Mouse (Mus musculus) MEL-GATA-1-ER (cell line): ENCODE results near the gene Reg4.

ENCODE experiments used
- DNase-seq: peaks from one replicate; pipeline ENCODE4 v3.0.0-alpha.2; 2012; ENCODE audit warnings: low read depth; ENCODE audit errors: extremely low read depth

The Reg4 gene

GRCm38 (mm10) chr3:98236266-98236665 is 14.3 kb downstream of the Reg4 start:
- no peak for DNase-seq

GRCm38 (mm10) chr3:98237240-98237639 is 15.3 kb downstream of the Reg4 start:
- no peak for DNase-seq

GRCm38 (mm10) chr3:98238150-98238549 is 16.2 kb downstream of the Reg4 start:
- DNase-seq = no peak

DNA sequence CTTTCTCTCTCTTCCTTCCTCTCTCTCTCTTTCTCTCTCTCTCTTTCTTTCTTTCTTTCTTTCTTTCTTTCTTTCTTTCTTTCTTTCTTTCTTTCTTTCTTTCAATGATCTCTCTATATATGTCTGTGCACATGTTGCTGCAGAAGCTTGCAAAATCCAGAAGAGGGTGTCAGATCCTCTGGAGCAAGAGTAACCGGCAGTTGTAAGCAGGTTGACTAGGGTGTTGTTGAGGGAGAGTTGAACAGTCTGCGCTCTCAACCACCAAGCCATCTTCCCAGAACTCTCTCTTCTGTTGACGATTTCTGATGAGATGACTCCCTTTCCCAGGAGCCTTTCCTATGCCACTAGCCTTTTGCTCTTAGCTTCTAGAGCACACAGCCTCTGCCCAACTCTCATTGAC is 20.1 kb downstream of the Reg4 start:
- no peak for DNase-seq

DNA sequence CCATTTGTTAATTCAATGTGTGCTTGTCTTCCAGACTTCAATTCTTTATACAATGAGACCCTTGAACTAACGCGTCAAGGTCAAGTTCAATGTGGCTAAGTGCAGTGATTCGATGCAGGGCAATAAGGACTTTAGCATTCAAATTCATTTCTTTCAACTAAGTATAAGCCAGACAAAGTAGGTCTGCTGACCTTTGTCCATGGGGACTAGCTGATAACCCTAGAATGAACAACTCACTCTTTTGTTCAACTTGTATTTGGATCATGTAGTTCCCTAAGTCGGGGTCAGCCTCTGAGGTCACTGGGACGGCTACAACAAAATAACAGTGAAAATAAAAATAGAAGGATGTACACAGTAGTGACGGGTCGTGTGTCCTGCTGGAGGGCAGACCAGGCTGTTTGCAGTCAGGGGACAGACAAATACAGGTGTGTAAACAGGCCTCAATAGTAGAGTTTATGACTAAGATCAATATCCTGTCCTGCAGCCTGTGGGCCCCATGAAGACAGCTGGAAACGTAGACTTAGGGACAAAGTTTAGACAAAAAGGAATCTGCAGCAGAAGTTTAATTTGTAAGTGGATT is 20.6 kb downstream of the Reg4 start:
- no peak for DNase-seq

DNA sequence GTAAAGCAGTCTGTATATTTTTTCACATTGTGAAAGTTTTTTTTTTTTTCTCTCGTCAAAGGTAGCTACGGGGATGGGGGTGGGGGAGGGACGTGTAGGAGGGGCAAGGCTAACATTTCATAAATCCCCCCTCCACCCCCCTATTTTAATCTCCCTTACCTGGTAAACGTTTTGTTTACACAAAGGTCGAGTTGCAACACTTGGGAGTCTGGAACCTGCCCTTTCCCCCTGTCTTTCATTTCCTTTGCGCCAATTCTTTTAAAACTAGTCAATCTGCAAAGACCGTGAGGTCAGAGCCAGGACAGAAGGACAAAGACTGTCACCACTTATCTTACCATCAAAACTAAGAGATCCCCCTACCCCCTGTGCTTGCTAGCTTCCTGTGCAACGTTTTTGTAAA is 23.9 kb downstream of the Reg4 start:
- DNase-seq = no peak

DNA sequence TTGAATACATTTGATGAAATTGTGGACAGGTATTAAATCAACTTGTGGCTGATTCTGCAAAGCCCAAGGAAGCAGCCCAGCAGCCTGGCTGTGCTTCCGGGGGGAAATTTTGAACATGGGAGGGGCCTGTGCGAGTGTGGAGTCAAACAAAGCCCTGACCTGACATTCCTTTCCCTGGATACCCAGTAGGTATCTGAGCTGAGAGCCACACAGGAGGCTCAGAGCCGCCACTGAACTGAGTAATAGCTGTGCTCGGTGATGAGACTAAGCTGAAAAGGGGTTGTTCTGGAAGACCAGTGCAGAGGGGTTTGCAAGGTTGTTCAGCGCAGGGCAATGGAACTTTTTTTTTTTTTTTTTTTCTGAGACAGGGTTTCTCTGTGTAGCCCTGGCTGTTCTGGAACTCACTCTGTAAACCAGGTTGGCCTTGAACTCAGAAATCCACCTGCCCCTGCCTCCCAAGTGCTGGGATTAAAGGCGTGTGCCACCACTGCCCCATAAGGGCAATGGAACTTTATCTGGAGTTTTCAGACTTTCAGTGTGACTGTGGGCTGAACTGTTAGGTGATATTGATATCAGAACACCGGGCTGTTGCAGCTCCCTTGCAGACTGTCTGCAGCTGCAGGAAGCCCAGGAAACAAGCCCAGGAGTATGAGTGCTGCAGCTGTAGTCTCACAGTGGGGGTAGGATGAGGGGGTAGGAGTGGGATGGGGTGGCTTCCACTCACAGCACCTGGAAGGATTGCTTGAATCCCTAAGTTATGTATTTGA is 25.2 kb downstream of the Reg4 start:
- DNase-seq = no peak

GRCm38 (mm10) chr3:98249378-98249777 is 27.4 kb downstream of the Reg4 start:
- no peak for DNase-seq

DNA sequence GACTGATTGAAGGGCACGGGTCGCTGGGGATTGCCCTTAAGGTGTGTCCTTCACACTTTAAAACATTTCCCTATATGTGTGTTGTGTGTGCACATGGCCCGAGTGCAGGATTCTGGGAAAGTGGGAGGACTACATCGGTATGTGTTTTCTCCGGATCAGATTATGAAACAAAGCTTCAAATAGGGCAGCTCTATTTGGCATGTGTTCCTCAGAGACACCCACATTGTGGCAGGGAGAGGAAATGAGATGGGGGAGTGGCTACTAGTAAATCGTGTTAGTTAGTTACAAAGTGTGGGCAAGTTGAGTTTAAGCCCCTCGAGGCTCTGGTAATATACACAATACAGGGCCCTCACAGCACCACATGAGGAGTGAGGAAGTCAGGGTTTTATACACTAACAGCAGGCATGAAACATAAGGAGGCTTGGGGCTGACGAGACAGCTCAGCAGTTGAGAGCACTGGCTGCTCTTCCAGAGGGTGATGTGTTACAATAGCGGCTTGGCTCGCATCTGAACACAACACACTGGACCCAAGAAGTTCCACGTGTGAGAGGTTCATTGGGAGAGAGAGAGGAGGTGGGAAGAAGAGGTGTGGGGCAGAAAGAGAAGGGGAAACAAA is 28.0 kb downstream of the Reg4 start:
- no peak for DNase-seq

DNA sequence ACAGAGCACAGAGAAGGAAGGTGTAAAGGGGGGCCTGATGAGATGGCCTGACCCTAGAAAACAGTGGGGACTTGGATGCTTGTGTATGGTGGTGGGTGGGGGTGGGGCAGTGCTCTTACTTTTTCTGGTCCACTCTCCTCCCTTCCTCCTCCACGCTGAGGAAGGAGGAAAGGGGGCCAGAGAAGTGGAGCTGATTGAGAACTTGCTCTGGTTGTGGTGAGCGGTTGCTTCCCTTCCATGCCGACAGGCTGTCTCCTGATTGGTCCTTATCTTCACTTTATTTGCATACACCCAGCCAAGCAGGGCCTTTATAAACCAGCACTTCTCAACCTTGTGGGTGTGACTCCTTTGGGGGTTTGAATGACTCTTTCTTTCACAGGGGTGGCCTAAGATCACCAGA is 32.1 kb downstream of the Reg4 start:
- peak; percentile 90 for DNase-seq

DNA sequence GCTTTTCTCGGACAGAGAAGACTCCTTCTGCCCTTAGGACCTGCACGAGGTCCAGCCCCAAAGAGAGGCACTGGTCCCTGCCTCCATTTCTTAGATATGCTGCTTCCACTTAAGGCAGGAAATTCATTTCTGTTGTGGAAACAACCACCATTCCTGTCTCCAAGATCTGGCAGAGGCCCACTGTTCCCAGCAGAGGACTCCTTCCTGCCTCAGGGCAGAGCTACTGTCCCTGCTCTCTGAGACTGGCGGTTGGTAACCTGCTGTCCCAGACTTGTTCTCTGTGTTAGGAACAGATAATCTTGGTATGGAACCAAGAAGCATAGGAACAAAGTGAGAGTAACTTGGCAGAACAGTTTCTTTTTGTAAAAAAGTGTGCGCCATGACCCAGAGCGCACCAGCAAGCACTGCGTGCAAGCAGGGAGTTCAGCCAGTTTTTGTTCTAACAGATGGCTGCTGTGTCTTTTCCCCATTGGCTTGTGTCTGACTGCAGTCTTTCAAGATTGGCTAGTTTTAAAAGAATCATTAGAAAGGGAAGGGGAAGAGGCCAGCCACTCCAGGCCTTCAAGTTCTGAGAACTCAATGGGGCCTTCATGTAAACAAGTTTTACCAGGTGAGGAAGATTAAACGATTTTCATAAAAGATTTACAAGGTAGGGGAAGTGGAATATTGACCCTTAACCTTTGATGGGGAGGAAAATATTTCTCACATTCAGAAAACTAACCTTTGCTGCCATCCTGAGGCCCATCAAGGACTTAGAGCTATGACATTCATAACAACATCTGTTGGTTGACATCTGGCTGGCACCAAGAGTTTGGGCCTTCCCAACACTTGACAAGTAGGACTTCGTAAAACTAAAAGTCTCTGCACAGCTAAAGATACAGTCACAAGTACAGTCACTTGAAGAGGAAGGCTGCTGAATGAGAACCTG is 33.0 kb downstream of the Reg4 start:
- DNase-seq = no peak

GRCm38 (mm10) chr3:98258723-98259122 is 36.8 kb downstream of the Reg4 start:
- DNase-seq = no peak

GRCm38 (mm10) chr3:98259271-98259751 is 37.4 kb downstream of the Reg4 start:
- DNase-seq = no peak

DNA sequence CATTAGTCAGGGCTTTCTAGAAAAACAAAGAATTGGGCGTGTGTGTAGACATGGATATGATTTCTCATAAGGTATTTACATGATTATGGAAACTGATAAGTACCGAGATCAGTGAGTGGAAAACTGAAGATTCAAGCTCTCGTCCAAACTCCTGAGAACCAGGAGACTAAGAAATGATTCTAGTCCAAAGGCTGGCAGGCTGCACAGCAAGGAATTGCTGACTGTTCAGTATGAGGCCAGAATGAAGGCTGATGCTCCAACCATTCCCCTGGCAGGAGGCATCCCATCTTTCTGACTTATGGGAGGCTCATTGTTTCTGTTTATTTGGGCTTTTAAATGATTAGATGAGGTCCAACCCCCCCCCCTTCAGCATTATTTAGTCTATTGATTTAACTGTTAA is 38.6 kb downstream of the Reg4 start:
- DNase-seq = no peak

DNA sequence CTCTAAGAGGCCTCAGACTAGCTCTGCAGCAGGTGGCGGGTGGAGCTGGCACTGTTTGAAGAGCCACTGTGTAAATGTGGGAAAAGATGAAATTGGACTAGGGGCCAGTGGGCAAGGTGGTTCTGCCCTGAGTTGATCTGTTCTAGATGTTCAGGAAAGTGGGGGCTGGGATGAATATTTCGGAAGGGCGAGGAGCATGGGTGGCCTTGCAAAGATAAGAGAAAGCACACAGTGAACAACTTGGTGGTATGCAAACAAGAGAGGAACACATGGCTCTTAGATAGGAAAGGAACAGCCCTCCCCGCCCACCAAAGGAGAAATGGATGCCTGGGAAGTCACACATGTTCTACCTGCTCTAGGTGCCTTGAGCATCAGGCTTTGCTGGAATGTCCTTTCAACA is 39.5 kb downstream of the Reg4 start:
- DNase-seq = peak; percentile 78

DNA sequence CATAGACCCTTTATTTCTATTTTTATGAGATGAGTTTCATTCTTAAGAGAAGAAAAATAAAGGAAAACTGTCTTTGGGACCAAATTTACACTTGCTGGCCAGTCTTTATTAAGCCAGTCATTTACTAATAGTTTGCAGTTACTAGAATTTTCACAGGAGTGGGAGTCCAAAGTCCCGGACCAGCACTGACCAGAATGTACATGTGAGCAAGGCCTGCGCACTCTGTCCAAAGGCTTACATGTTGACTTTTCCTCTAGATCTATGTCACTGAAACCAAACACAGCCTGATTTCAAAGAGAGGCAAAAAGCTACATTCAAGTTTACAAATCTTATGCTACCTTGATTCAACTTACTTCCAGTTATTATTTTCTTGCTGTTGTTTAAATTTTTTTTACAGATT is 40.2 kb downstream of the Reg4 start:
- DNase-seq = no peak

DNA sequence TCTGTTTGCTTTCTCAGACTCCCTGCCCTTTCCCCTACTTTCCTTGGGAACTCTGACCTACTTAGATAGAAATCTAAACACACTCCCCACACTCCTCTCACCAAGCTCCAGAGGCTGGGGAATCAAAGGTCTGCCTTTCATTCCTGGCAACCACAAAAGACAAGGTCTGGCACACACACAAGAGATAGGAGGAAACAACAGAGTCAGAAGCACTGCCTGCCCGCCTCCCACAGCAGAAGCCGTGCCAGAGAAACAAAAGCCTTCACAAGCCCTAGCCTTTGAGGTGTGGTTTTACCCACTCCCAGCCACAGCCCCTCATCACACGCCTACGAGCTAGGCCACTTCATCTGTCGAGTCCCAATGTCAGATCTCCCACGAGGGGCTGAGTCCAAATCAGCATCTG is 45.3 kb downstream of the Reg4 start:
- DNase-seq = no peak

- DNase-seq = no peak
Observed at GRCm38 (mm10) chr3:98273623-98274398, 51.9 kb downstream of the Reg4 start.

DNA sequence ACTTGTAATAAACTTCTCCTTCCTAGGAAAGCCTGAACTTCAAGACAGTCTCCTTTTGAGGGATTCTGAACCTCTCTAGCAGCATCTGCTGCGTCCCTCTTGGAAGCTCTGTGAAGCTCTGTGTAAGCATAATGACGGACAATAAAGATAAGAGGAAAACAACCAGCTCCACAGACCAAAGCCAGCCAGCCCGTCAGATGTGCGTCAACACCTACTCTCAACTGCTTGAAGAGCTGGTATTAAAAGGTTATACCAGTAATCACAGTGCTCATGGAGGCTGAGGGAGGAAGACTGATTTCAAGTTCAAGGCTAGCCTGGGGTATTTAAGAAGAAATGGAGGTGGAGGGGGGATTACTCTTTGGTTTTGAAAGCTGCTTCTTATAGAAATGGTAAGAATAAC is 57.7 kb downstream of the Reg4 start:
- no peak for DNase-seq

DNA sequence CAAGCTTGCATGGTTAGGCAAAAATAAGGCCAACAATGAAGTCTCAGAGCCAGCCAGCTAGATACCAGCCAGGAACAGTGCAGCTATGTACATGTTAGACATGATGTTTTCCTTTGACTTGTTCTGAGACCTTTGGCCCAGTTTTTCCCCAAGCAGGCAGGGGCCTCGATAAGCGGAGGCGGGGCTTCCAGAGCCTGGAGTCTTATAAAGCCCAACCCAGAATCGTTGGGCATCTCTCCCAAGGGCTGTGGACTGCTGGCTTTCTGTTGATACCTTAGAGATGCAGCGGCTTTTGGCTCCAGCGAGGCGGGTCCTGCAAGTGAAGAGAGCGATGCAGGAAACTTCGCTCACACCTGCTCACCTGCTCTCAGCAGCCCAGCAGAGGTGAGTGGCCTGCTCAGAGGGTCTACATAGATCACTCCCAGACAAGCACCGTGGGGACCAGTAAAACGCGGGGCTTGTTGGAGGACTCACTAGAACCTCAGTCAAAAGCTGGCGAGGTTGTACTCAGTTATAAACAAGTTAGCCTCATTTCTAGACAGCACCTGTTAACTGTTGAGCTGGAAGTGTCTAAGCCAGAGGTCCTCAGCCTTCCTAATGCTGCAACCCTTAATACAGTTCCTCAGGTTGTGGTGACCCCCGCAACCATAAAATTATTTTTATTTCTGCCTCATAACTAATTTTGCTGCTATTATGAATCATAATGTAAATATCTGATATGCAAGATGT is 58.4 kb downstream of the Reg4 start, which contains the start of gene Hmgcs2:
Gene Hmgcs2, plus strand, starts transcription at position 232 of the 729 bp plus-strand sequence.
- DNase-seq = peak; percentile 84
